Mouse (Mus musculus): ENCODE measurements around the gene Fubp1. TPM values are rescaled to one million over a fixed set of nuclear protein-coding genes. Genes with fewer than 3 reads are reported as not detected.
A peak's percentile ranks its signal among the peaks of the same experiment; 100 is the strongest.

The Fubp1 gene
- polyA plus RNA-seq (2015; fragmentation: Nextera tagmentation; extraction: Ambion mirVana), result 156 and 169 TPM in 2 replicates

DNA sequence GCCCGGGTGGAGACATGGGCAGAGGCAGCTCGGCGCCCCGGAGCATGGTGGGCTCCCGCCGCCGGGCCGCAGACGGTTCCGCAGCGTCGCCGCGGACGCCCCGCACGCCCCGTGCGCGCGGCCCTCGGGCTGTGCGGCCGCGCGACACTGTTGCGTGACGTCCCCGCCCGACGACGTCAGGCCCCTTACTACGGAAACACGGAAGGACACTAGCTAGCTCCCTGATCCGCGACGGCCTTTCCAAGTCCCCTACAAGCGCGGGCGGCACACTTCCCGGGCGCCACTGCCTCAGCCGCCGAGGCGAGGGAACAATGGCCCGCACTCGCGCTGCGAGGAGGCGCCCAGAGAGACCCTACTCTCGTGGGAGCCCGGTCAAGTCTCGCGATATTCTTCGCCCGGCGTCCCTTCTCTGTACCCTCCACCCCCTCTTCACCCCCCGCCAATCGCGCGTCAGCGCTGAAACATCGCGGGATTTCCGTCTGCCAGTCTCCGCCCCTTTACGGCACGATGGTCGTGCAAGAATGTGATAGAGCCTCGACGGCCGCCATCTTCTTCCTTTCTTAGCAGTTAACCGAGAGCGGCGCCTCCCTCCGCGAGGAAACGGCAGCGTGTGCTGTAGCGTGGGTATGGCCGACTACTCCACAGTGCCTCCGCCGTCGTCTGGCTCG is at the start of gene Fubp1, which contains the start of gene Dnajb4:
Gene Fubp1 (plus strand): TSS at position 456 of the 668 bp plus-strand sequence.
Gene Dnajb4 (minus strand): TSS at position 336 of the 668 bp plus-strand sequence.
- no peaks in the 10 kb centered on the region for H3K36me3 ChIP-seq (ENCODE audit: control insufficient read depth, insufficient read depth, low read length)
- H3K27me3 ChIP-seq (ENCODE audit: control insufficient read depth, insufficient read depth, low read length), result no peaks in the 10 kb centered on the region
- under 1% methylated on average over 85 of the region's 85 CpGs for WGBS
- peak; percentile 98 for ATAC-seq (ENCODE audit: insufficient read depth, low FRiP score)
- no peaks in the 10 kb centered on the region for H3K9me3 ChIP-seq (replicated peaks; ENCODE audit: control insufficient read depth, low read length)
- H3K9ac ChIP-seq (ENCODE audit: low read length), result peak within 1 kb of the TSS; percentile 97
- peak within 1 kb of the TSS; percentile 80 for H3K4me3 ChIP-seq (replicated peaks; ENCODE audit: low read length)
- H3K4me1 ChIP-seq (ENCODE audit: control insufficient read depth, insufficient read depth, low read length), result peaks cover 21% of the 10 kb centered on the region
- peak within 1 kb of the TSS; percentile 99 for H3K27ac ChIP-seq (ENCODE audit: low read length)
- peak within 1 kb of the TSS; percentile 91 for H3K4me2 ChIP-seq (ENCODE audit: low read depth, low read length)

DNA sequence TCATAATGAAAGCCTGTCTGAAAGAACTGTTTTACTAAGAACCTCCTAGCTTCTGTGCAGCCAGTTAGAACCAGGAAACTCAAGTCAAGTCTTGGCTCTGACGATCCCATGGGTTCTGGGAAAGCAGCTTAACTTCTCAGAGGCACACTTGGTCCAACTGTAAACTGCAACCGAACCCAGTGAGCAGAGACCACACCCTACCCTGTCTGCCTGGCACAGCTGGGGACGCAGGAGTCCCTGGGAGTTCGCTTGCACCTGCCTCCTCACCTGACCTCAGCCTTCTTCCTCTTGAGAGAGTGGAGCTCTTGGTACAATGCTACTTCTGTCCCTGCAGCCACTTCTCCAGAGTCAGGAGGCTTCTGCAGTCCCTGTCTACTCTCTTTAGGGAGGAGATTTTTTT is 49.6 kb upstream of the Fubp1 start:
- Histone ChIP-seq H3K36me3 (ENCODE audit: control insufficient read depth, insufficient read depth, low read length) (no peaks in the 10 kb centered on the region), H3K4me2 (ENCODE audit: low read depth, low read length) (no peak overlapping the region), H3K9me3 (replicated peaks; ENCODE audit: control insufficient read depth, low read length) (no peaks in the 10 kb centered on the region), H3K4me1 (ENCODE audit: control insufficient read depth, insufficient read depth, low read length) (no peaks in the 10 kb centered on the region; the same call in 1 of the 2 replicates), H3K27ac (ENCODE audit: low read length) (no peak overlapping the region), H3K4me3 (replicated peaks; ENCODE audit: low read length) (no peak overlapping the region), H3K27me3 (ENCODE audit: control insufficient read depth, insufficient read depth, low read length) (no peaks in the 10 kb centered on the region; the same call in 1 of the 2 replicates), H3K9ac (ENCODE audit: low read length) (no peak overlapping the region)
- ATAC-seq (ENCODE audit: insufficient read depth, low FRiP score), result no peak
- whole genome bisulfite sequencing, result 53% methylated on average over 4 of the region's 4 CpGs

DNA sequence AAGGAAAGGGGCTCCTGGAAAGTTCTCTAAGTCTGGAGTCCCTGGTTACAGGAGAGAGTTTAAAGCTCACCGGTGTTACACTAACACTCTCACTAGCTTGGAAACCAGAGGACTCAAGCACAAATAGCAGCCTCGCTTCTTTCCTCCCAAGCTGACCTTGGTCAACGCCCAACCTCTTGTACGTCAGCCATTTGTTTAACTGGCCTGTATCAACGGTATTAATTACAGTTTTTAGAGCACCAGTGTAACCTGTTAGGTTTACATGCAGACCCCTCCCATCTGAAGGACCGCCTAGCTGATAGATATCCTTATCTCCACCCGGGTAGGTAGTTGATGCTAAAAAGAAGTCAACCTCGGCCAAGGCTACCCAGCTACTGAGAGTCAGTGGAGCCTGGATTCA is 46.9 kb upstream of the Fubp1 start:
- Histone ChIP-seq H3K27me3 (ENCODE audit: control insufficient read depth, insufficient read depth, low read length) (no peaks in the 10 kb centered on the region; the same call in 1 of the 2 replicates), H3K4me3 (replicated peaks; ENCODE audit: low read length) (no peak overlapping the region), H3K27ac (ENCODE audit: low read length) (no peak overlapping the region), H3K9me3 (replicated peaks; ENCODE audit: control insufficient read depth, low read length) (no peaks in the 10 kb centered on the region), H3K36me3 (ENCODE audit: control insufficient read depth, insufficient read depth, low read length) (no peaks in the 10 kb centered on the region), H3K4me2 (ENCODE audit: low read depth, low read length) (no peak overlapping the region), H3K9ac (ENCODE audit: low read length) (no peak overlapping the region), H3K4me1 (ENCODE audit: control insufficient read depth, insufficient read depth, low read length) (peaks cover 7% of the 10 kb centered on the region)
- ATAC-seq (ENCODE audit: insufficient read depth, low FRiP score), result no peak
- WGBS, result 63% methylated on average over 8 of the region's 8 CpGs

DNA sequence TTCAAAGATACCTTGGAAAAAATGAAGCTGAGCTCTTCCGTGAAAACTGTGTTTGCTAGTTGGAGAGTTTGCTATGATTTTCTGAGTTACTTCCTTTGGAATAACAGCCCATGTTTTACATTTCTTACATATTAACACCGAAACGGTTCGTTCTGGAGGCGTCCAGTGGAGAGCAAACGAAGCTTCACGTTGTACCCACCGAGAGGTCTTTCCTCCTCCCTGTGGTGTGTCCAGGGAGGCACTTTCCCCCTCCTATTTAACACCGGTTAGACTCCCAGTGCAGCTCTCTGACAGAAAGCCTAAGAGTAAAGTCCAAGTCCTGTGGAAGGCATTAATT is 45.2 kb upstream of the Fubp1 start:
- peak overlapping the region; percentile 55 for H3K4me3 ChIP-seq (replicated peaks; ENCODE audit: low read length)
- peak overlapping the region; percentile 52 for H3K27ac ChIP-seq (ENCODE audit: low read length)
- H3K4me2 ChIP-seq (ENCODE audit: low read depth, low read length), result peak overlapping the region; percentile 81
- ATAC-seq (ENCODE audit: insufficient read depth, low FRiP score), result no peak
- H3K9ac ChIP-seq (ENCODE audit: low read length), result peak overlapping the region; percentile 72
- H3K9me3 ChIP-seq (replicated peaks; ENCODE audit: control insufficient read depth, low read length), result no peaks in the 10 kb centered on the region
- H3K4me1 ChIP-seq (ENCODE audit: control insufficient read depth, insufficient read depth, low read length), result peaks cover 7% of the 10 kb centered on the region
- no peaks in the 10 kb centered on the region for H3K36me3 ChIP-seq (ENCODE audit: control insufficient read depth, insufficient read depth, low read length)
- WGBS, result 45% methylated on average over 9 of the region's 9 CpGs
- no peaks in the 10 kb centered on the region; the same call in 1 of the 2 replicates for H3K27me3 ChIP-seq (ENCODE audit: control insufficient read depth, insufficient read depth, low read length)

DNA sequence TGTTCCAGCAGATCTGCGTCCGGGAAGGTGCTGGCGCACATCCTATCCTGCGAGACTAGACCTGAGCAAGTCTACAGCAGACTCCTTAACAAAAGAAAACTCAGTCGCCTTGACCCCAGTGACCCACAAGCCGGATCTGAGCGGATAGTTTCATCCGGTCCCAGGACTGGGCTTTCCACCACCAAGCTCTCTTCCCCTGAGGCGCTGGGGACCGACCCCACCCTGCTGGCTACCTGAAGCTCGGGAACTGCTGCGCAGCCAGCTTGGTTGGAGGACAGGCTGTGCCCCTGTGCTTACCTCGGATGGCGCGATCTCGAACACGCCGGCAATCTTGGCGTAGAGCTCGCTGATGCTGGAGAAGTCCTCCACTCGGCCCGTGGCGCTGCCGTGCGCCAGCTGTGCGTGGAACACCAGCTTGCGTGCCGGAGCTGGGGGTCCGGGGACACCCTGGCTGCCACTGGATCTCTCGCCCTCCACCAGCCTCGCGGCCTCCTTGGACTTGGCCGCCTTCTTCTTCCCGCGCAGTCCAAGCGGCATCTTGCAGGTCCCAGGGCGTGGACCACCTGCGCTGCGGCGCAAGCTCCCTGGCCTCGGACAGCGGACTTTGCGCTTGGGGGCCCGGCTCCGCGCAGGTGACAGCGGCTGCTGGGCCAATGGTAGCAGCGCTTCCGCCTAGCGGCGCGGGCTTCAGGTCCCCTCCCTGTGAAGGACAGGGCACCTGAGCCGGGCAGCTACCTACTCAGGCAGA is 44.7 kb upstream of the Fubp1 start:
- Histone ChIP-seq H3K27me3 (ENCODE audit: control insufficient read depth, insufficient read depth, low read length) (no peaks in the 10 kb centered on the region; the same call in 1 of the 2 replicates), H3K9ac (ENCODE audit: low read length) (peak overlapping the region; percentile 72), H3K4me3 (replicated peaks; ENCODE audit: low read length) (peak overlapping the region; percentile 55), H3K9me3 (replicated peaks; ENCODE audit: control insufficient read depth, low read length) (no peaks in the 10 kb centered on the region), H3K36me3 (ENCODE audit: control insufficient read depth, insufficient read depth, low read length) (no peaks in the 10 kb centered on the region), H3K4me1 (ENCODE audit: control insufficient read depth, insufficient read depth, low read length) (peaks cover 7% of the 10 kb centered on the region), H3K27ac (ENCODE audit: low read length) (peak overlapping the region; percentile 52), H3K4me2 (ENCODE audit: low read depth, low read length) (peak overlapping the region; percentile 81)
- WGBS, result 3% methylated on average over 53 of the region's 53 CpGs
- ATAC-seq (ENCODE audit: insufficient read depth, low FRiP score), result peak; percentile 87

DNA sequence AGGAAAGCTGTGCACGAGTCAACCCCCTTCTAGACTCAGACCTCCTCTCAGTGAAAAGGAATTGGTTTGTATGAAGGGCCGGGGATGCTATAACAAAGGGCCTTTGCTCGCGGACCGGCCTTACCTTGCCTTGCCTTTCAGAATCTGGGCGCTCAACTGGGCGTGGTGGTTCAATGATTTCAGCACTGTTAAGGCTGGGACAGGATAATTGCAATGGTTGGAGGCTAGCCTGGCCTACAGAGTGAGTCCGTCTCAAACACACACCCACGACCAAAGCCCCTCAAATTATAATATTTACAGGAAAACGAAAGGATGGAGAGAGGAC is 44.2 kb upstream of the Fubp1 start, which contains the start of gene Gipc2:
Gene Gipc2 (minus strand): TSS at position 132 of the 325 bp plus-strand sequence.
- Histone ChIP-seq H3K36me3 (ENCODE audit: control insufficient read depth, insufficient read depth, low read length) (no peaks in the 10 kb centered on the region), H3K4me2 (ENCODE audit: low read depth, low read length) (peak within 1 kb of the TSS; percentile 81), H3K9ac (ENCODE audit: low read length) (peak within 1 kb of the TSS; percentile 72), H3K4me3 (replicated peaks; ENCODE audit: low read length) (peak within 1 kb of the TSS; percentile 55), H3K4me1 (ENCODE audit: control insufficient read depth, insufficient read depth, low read length) (peaks cover 7% of the 10 kb centered on the region), H3K27me3 (ENCODE audit: control insufficient read depth, insufficient read depth, low read length) (no peaks in the 10 kb centered on the region; the same call in 1 of the 2 replicates), H3K27ac (ENCODE audit: low read length) (peak within 1 kb of the TSS; percentile 52), H3K9me3 (replicated peaks; ENCODE audit: control insufficient read depth, low read length) (no peaks in the 10 kb centered on the region)
- peak; percentile 45 for ATAC-seq (ENCODE audit: insufficient read depth, low FRiP score)
- WGBS, result 18% methylated on average over 10 of the region's 10 CpGs

DNA sequence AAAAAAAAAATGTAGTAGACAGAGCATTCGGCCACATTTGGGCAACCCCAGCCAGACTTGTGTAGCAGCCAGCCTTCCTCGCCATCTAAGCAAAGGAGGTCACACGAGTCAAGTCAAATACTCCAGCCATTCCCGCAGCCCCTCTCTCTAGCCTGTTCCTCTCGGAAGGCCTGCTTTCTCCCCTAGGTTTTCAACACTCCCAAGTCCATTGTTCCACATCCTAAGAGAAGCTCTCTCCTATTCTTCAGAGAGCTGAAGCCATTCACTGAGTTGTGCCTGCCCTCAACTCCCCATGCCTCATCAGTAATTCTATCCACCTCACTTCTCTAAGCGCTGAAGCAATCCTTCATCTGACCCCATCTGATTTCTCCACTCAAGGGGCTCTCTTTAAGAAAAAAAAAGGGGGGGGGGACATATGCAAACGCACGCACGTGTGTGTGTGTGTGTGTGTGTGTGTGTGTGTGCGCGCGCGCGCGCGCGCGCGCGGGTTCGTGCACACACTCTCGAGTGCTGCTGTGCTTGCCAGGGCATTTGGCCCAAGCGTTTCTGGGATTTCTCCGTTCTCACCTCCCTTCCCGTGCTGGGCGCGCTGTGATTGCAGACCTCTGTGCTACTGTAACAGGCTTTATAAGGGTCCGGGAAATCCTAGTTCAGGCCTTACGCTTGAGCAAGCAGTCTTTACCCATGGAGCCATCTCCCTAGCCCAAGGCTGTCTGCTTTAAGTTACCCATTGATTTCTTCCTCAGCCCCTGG is 43.3 kb upstream of the Fubp1 start:
- no peak for ATAC-seq (ENCODE audit: insufficient read depth, low FRiP score)
- Histone ChIP-seq H3K4me1 (ENCODE audit: control insufficient read depth, insufficient read depth, low read length) (peaks cover 13% of the 10 kb centered on the region), H3K27ac (ENCODE audit: low read length) (no peak overlapping the region), H3K9ac (ENCODE audit: low read length) (peak overlapping the region; percentile 30; the same call in 1 of the 2 replicates), H3K36me3 (ENCODE audit: control insufficient read depth, insufficient read depth, low read length) (no peaks in the 10 kb centered on the region), H3K4me2 (ENCODE audit: low read depth, low read length) (peak overlapping the region; percentile 42), H3K9me3 (replicated peaks; ENCODE audit: control insufficient read depth, low read length) (no peaks in the 10 kb centered on the region), H3K27me3 (ENCODE audit: control insufficient read depth, insufficient read depth, low read length) (no peaks in the 10 kb centered on the region; the same call in 1 of the 2 replicates), H3K4me3 (replicated peaks; ENCODE audit: low read length) (peak overlapping the region; percentile 18; the same call in 1 of the 2 replicates)
- WGBS, result 23% methylated on average over 29 of the region's 29 CpGs

DNA sequence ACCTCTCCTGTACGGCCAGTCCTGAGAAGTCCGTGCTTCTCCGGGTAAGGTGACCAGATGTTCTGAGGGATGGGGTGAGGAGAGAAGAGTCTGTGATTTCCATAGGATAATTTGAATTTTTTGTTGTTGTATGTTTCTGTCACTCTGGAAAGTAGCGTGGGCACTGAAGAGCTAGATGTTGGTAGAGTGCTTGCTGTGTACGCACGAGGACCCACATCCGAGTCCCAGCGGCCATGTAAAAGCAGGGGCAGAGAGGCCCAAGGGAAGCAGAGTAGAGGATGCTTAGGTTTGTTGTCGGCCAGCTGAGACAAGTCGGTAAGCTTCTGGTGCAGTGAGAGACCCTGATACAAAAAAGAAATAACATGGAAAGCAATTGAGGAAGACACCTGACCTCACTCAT is 42.2 kb upstream of the Fubp1 start:
- H3K9ac ChIP-seq (ENCODE audit: low read length), result no peak overlapping the region
- ATAC-seq (ENCODE audit: insufficient read depth, low FRiP score), result no peak
- WGBS, result 96% methylated on average over 10 of the region's 10 CpGs

More for the DNA sequence above, 42.2 kb upstream of the Fubp1 start:
- Histone ChIP-seq H3K4me3 (replicated peaks; ENCODE audit: low read length) (no peak overlapping the region), H3K27me3 (ENCODE audit: control insufficient read depth, insufficient read depth, low read length) (no peaks in the 10 kb centered on the region; the same call in 1 of the 2 replicates), H3K4me1 (ENCODE audit: control insufficient read depth, insufficient read depth, low read length) (peaks cover 16% of the 10 kb centered on the region), H3K27ac (ENCODE audit: low read length) (no peak overlapping the region), H3K9me3 (replicated peaks; ENCODE audit: control insufficient read depth, low read length) (no peaks in the 10 kb centered on the region), H3K4me2 (ENCODE audit: low read depth, low read length) (no peak overlapping the region), H3K36me3 (ENCODE audit: control insufficient read depth, insufficient read depth, low read length) (no peaks in the 10 kb centered on the region)
